Mouse (Mus musculus) ES-Bruce4 (cell line): ENCODE data around the gene Pacrg.

ENCODE experiments used
- CTCF ChIP-seq: IDR thresholded peaks from one replicate; pipeline ENCODE4 v1.8.1; 2011; ENCODE audit warnings: low read depth, low read length
- POLR2A ChIP-seq: IDR thresholded peaks from one replicate; pipeline ENCODE4 v1.8.1; 2011; ENCODE audit warnings: low read length; ENCODE audit not compliant: insufficient read depth

DNA sequence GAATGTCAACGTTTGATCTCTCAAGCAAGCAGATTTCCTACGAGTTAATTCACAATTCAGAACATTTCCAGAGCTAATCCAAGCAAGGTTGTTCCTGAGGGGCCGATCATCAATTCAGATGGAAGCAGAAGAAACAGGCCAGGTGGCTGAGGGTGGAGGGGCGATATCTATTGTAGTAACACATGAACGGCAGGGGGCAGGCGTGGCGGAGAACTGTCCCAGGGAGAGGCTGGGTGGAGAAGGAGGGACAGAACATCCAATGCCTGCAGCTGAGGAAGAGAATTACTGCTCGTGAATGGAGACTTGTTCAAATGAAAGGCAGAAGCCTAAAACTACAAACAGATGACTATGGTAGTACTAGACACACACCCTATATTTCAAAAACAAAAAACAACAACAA is 309.1 kb downstream of the Pacrg start:
- no peak for TF ChIP-seq POLR2A
- peak; percentile 62 for TF ChIP-seq CTCF
